31 mouse cellular contexts compared by ENCODE assay signal in the genomic region with DNA sequence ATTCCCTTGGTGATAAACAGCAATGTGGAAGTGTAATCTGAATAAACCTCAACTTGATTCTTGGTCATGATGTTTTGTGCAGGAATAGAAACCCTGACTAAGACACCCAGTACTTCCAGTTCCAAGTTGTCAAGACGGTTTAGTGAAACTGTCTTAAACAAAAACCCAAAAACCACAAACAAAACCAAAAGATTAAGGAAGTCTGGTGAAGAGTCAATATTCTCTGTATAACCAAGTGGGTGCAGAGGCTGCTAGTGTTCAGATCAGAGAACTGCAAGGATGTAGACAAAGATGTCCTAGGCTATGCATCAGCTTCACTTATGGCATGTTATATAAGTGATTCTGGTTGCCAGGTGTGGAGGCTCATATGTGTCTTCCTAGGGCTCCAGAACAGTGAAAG. TPM values are rescaled to one million over a fixed set of nuclear protein-coding genes. Genes with fewer than 3 reads are reported as not detected.
DNase-seq lines count a peak whose midpoint lies in the region; ATAC-seq lines count a peak whose summit lies in the region.
"Had no signal": no experiment of that assay in that cellular context is flagged by ENCODE, and none has a peak within 500 bp of the region (broad histone marks: within the 10 kb centered on the region; RNA-seq: fewer than 3 reads in every experiment).

No protein-coding gene starts in this region.

- 87% methylated on average over 1 of the region's 1 CpGs for WGBS in midbrain, embryonic 13.5 days

- no peaks in the 10 kb centered on the region for H3K27me3 ChIP-seq in midbrain, embryonic 13.5 days
- H3K27me3 ChIP-seq: forebrain, embryonic 13.5 days; heart, embryonic 12.5 days; heart, embryonic 15.5 days; hindbrain, embryonic 13.5 days; intestine, embryonic 15.5 days had no signal

- H3K9me3 ChIP-seq in midbrain, embryonic 13.5 days = no peaks in the 10 kb centered on the region
- H3K9me3 ChIP-seq: forebrain, embryonic 10.5 days; forebrain, embryonic 13.5 days; G1E; heart, embryonic 12.5 days; heart, embryonic 15.5 days; hindbrain, embryonic 10.5 days; hindbrain, embryonic 13.5 days; intestine, embryonic 15.5 days had no signal

- H3K4me1 ChIP-seq in midbrain, embryonic 13.5 days (replicated peaks) = no peaks in the 10 kb centered on the region
- H3K4me1 ChIP-seq: forebrain, embryonic 10.5 days; forebrain, embryonic 13.5 days; heart, embryonic 12.5 days; heart, embryonic 15.5 days; hindbrain, embryonic 10.5 days; hindbrain, embryonic 13.5 days; intestine, embryonic 15.5 days had no signal

- no peak overlapping the region for H3K27ac ChIP-seq in midbrain, embryonic 13.5 days
- H3K27ac ChIP-seq: forebrain, embryonic 10.5 days; forebrain, embryonic 13.5 days; gastrocnemius, adult 2 months; heart, embryonic 15.5 days; hindbrain, embryonic 10.5 days; hindbrain, embryonic 13.5 days; intestine, embryonic 15.5 days had no signal

- H3K9ac ChIP-seq in midbrain, embryonic 13.5 days (replicated peaks) = no peak overlapping the region
- H3K9ac ChIP-seq: forebrain, embryonic 13.5 days; heart, embryonic 12.5 days; heart, embryonic 15.5 days; hindbrain, embryonic 13.5 days; intestine, embryonic 15.5 days had no signal

- no peaks in the 10 kb centered on the region for H3K36me3 ChIP-seq in midbrain, embryonic 13.5 days
- H3K36me3 ChIP-seq: forebrain, embryonic 10.5 days; heart, embryonic 15.5 days; hindbrain, embryonic 10.5 days; hindbrain, embryonic 13.5 days; intestine, embryonic 15.5 days had no signal

- DNase-seq in 416B (ENCODE audit: low read depth) (peak; percentile 51), ES-CJ7 (ENCODE audit: low read depth, low spot score) (peak; percentile 17)
- no peak for DNase-seq in adrenal gland, adult 2 months
- DNase-seq in cerebellum, adult 11-12 months = no peak
- DNase-seq: adrenal gland, postnatal 10 days; adrenal gland, postnatal 36 days; cerebellum, adult 2 months; cerebellum, postnatal 10 days; cerebellum, postnatal 36 days; gastrocnemius, adult 2 months; gastrocnemius, postnatal 14 days; heart, adult 18-20 months; heart, postnatal 10 days; heart, postnatal 36 days had no signal

- H3K4me3 ChIP-seq in midbrain, embryonic 13.5 days (replicated peaks) = no peak overlapping the region
- H3K4me3 ChIP-seq: forebrain, embryonic 10.5 days; forebrain, embryonic 13.5 days; gastrocnemius, adult 2 months; heart, embryonic 12.5 days; heart, embryonic 15.5 days; hindbrain, embryonic 10.5 days; hindbrain, embryonic 13.5 days; intestine, embryonic 15.5 days had no signal

- peak; percentile 64 for ATAC-seq in common myeloid progenitor, adult 5-6 weeks (replicated peaks; ENCODE audit: low read depth, poor library complexity, severe bottlenecking)
- peak; percentile 64 for ATAC-seq in megakaryocyte progenitor cell, adult 5-6 weeks (replicated peaks; ENCODE audit: poor library complexity)
- no peak for ATAC-seq in midbrain, embryonic 13.5 days
- ATAC-seq: activated CD4-positive, CD25-positive, alpha-beta regulatory T cell, adult 4 months; forebrain, embryonic 13.5 days; forebrain, embryonic 16.5 days; hindbrain, embryonic 16.5 days; intestine, embryonic 15.5 days had no signal

- H3K4me2 ChIP-seq in midbrain, embryonic 13.5 days (replicated peaks) = no peak overlapping the region
- H3K4me2 ChIP-seq: forebrain, embryonic 13.5 days; heart, embryonic 12.5 days; heart, embryonic 15.5 days; hindbrain, embryonic 13.5 days; intestine, embryonic 15.5 days had no signal

RNA-seq across cellular contexts. Expression of gene Znrd1as, which starts 8.5 kb away (rescaled TPM):
- total RNA-seq in common myeloid progenitor, adult 5-6 weeks (2017) = 7.8 and 9.0 TPM in 2 replicates
- total RNA-seq in megakaryocyte progenitor cell, adult 5-6 weeks (2015) = 3.3 and 5.5 TPM in 2 replicates
- 6.2 and 8.6 TPM in 2 replicates for total RNA-seq in megakaryocyte progenitor cell, adult 5-6 weeks (2017)
- 4.8 and 6.5 TPM in 2 replicates for polyA plus RNA-seq in midbrain, embryonic 13.5 days (2015; fragmentation: Nextera tagmentation; extraction: Ambion mirVana)
- total RNA-seq in adrenal gland, adult 2 months (2021) = 10 to 100 TPM; 12.4 to 14.8 TPM
- polyA plus RNA-seq in adrenal gland, adult 2 months (2012; rRNA removed) = 0.32 and 0.57 TPM in 2 replicates

RNA-seq across cellular contexts. Expression of gene Znrd1, which starts 8.5 kb away (rescaled TPM):
- 35.6 and 37.3 TPM in 2 replicates for total RNA-seq in common myeloid progenitor, adult 5-6 weeks (2017)
- 105 and 108 TPM in 2 replicates for total RNA-seq in megakaryocyte progenitor cell, adult 5-6 weeks (2015)
- 37.2 and 53.9 TPM in 2 replicates for total RNA-seq in megakaryocyte progenitor cell, adult 5-6 weeks (2017)
- polyA plus RNA-seq in midbrain, embryonic 13.5 days (2015; fragmentation: Nextera tagmentation; extraction: Ambion mirVana) = 68.3 and 71.8 TPM in 2 replicates
- total RNA-seq in adrenal gland, adult 2 months (2021) = 10 to 100 TPM; 41.1 to 41.6 TPM
- polyA plus RNA-seq in adrenal gland, adult 2 months (2012; rRNA removed) = 11.6 and 12.8 TPM in 2 replicates

RNA-seq across cellular contexts. Expression of gene 2410137M14Rik, which starts 14.2 kb away (rescaled TPM):
- total RNA-seq in common myeloid progenitor, adult 5-6 weeks (2017) = not detected in 2 replicates
- not detected in 2 replicates for total RNA-seq in megakaryocyte progenitor cell, adult 5-6 weeks (2015)
- not detected in 2 replicates for total RNA-seq in megakaryocyte progenitor cell, adult 5-6 weeks (2017)
- 0.43 and 0.57 TPM in 2 replicates for polyA plus RNA-seq in midbrain, embryonic 13.5 days (2015; fragmentation: Nextera tagmentation; extraction: Ambion mirVana)
- not detected for total RNA-seq in adrenal gland, adult 2 months (2021)
- not detected in 2 replicates for polyA plus RNA-seq in adrenal gland, adult 2 months (2012; rRNA removed)
- total RNA-seq: adrenal gland, postnatal 10 days; adrenal gland, postnatal 36 days; gastrocnemius, postnatal 4 days; heart, postnatal 10 days; heart, postnatal 36 days had no signal
- polyA plus RNA-seq: activated CD4-positive, CD25-positive, alpha-beta regulatory T cell, adult 4 months; embryonic facial prominence, embryonic 11.5 days; embryonic facial prominence, embryonic 14.5 days; forebrain, embryonic 10.5 days; G1E; heart, embryonic 15.5 days; hindbrain, embryonic 10.5 days; hindbrain, embryonic 13.5 days; intestine, embryonic 15.5 days had no signal

RNA-seq across cellular contexts. Expression of gene Ppp1r11, which starts 15.3 kb away (rescaled TPM):
- 41.4 and 79.0 TPM in 2 replicates for total RNA-seq in common myeloid progenitor, adult 5-6 weeks (2017)
- 82.1 and 83.5 TPM in 2 replicates for total RNA-seq in megakaryocyte progenitor cell, adult 5-6 weeks (2015)
- total RNA-seq in megakaryocyte progenitor cell, adult 5-6 weeks (2017) = 57.1 and 87.6 TPM in 2 replicates
- 172 and 177 TPM in 2 replicates for polyA plus RNA-seq in midbrain, embryonic 13.5 days (2015; fragmentation: Nextera tagmentation; extraction: Ambion mirVana)
- 100 to 1,000 TPM; 104 to 111 TPM for total RNA-seq in adrenal gland, adult 2 months (2021)
- 21.4 and 23.1 TPM in 2 replicates for polyA plus RNA-seq in adrenal gland, adult 2 months (2012; rRNA removed)

RNA-seq across cellular contexts. Expression of gene H2-M5, which starts 22.5 kb away (rescaled TPM):
- total RNA-seq in common myeloid progenitor, adult 5-6 weeks (2017) = not detected in 2 replicates
- not detected in 2 replicates for total RNA-seq in megakaryocyte progenitor cell, adult 5-6 weeks (2015)
- total RNA-seq in megakaryocyte progenitor cell, adult 5-6 weeks (2017) = not detected in 2 replicates
- polyA plus RNA-seq in midbrain, embryonic 13.5 days (2015; fragmentation: Nextera tagmentation; extraction: Ambion mirVana) = 3.9 TPM in 2 replicates
- not detected for total RNA-seq in adrenal gland, adult 2 months (2021)
- not detected in 2 replicates for polyA plus RNA-seq in adrenal gland, adult 2 months (2012; rRNA removed)
- total RNA-seq: adrenal gland, postnatal 10 days; adrenal gland, postnatal 36 days; gastrocnemius, postnatal 14 days; heart, adult 18-20 months; heart, postnatal 36 days had no signal
- polyA plus RNA-seq: activated CD4-positive, CD25-positive, alpha-beta regulatory T cell, adult 4 months; G1E had no signal

Comparison
In these comparisons a context has a peak if more than half of its experiments do, and no peak if none do; other contexts are left out.
1. DNase-seq: peak in 416B (single experiment) and ES-CJ7 (single experiment); none in adrenal gland, adult 2 months (single experiment) and cerebellum, adult 11-12 months (single experiment).